Mouse (Mus musculus): ENCODE results near the gene Fam206a.

DNA sequence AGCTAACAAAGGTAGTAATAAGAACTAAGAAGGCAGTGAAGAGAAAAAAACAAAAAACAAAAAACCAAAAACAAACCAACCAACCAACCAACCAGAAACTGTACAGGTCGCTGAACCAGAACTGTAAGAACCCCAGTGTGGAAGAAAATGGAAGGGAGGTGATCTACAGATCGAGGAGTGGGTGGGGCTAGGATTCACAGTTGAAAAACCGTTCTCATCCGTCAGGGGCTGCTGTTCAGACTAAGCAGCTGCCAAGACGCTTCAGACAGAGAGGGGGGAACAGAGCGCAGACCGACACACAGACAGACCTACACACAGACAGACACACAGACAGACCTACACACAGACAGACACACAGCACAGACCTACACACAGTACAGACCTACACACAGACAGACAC lies 40.4 kb downstream of the Fam206a start:
- TF ChIP-seq CTCF (IDR thresholded peaks at IDR 0.05; ENCODE audit: extremely low read depth, insufficient read depth, low read length) = no peak
- no peak for TF ChIP-seq POLR2A (IDR thresholded peaks at IDR 0.05; ENCODE audit: extremely low read depth, insufficient read depth, low read length)
